Mouse (Mus musculus) cortical plate, adult 2 months (tissue): Measurements from ENCODE around the gene Hlcs.

ENCODE experiments used
- CTCF ChIP-seq: fragments of 200-500 bp; IDR thresholded peaks from 2 replicates; pipeline ENCODE4 v1.5.1; 2011; ENCODE audit warnings: mild to moderate bottlenecking, control low read depth, low read length; ENCODE audit not compliant: insufficient read depth; ENCODE audit errors: extremely low read depth
- POLR2A ChIP-seq: fragments of 200-500 bp; IDR thresholded peaks from 2 replicates; pipeline ENCODE4 v1.6.1; 2011; ENCODE audit warnings: mild to moderate bottlenecking, low read length, control low read depth; ENCODE audit not compliant: insufficient read depth; ENCODE audit errors: extremely low read depth

- TF ChIP-seq POLR2A (no peak), CTCF (no peak)
Measured at GRCm38 (mm10) chr16:94354450-94354849, 41.1 kb upstream of the Hlcs start.
